Mouse (Mus musculus) midbrain, embryonic 14.5 days (tissue): ENCODE measurements at regions not wholly inside any gene's neighbourhood (a gene's known extent, or its start where the extent isn't known, plus 50 kb on each side); places are given as distances from the start of the nearest gene placed in this dataset.
A peak's percentile ranks its signal among the peaks of the same experiment; 100 is the strongest.
"Not testable (repeated sequence)": the region's sequence is repeated elsewhere in the genome, so short reads cannot be mapped to it uniquely, and the experiment has no call there.

ENCODE experiments used
- ATAC-seq: fragments of 200-750 bp; cut with Nextera tagmentation; 2 replicates; pipeline ENCODE4 v1.8.0; 2017; ENCODE audit warnings: moderate number of reproducible peaks, moderate library complexity; ENCODE audit not compliant: low FRiP score, low TSS enrichment
- DNase-seq: peaks from one replicate; pipeline ENCODE4 v3.0.0-alpha.2; 2015
- H3K27ac ChIP-seq: fragments of 300-500 bp; sonication (generic); replicated peaks from 2 replicates; pipeline ENCODE4 v1.5.1; 2014; ENCODE audit warnings: mild to moderate bottlenecking, low read depth, low read length, moderate library complexity
- H3K27me3 ChIP-seq: fragments of 300-500 bp; sonication (generic); 2 replicates; pipeline ENCODE4 v1.6.1; 2014; ENCODE audit warnings: low read length, control low read depth, mixed read lengths; ENCODE audit not compliant: control insufficient read depth, insufficient read depth
- H3K36me3 ChIP-seq: fragments of 300-500 bp; sonication (generic); 2 replicates; pipeline ENCODE4 v1.6.1; 2014; ENCODE audit warnings: low read length, control low read depth; ENCODE audit not compliant: control insufficient read depth, insufficient read depth
- H3K4me1 ChIP-seq: fragments of 300-500 bp; sonication (generic); 2 replicates; pipeline ENCODE4 v1.6.1; 2014; ENCODE audit warnings: mild to moderate bottlenecking, antibody characterized with exemption, low read length, control low read depth; ENCODE audit not compliant: control insufficient read depth, insufficient read depth
- H3K4me2 ChIP-seq: fragments of 300-500 bp; sonication (generic); 2 replicates; pipeline ENCODE4 v1.6.1; 2014; ENCODE audit warnings: mild to moderate bottlenecking, low read length, moderate library complexity
- H3K4me3 ChIP-seq: fragments of 300-500 bp; sonication (generic); replicated peaks from 2 replicates; pipeline ENCODE4 v1.5.1; 2014; ENCODE audit warnings: low read depth, low read length
- H3K9ac ChIP-seq: fragments of 300-500 bp; sonication (generic); replicated peaks from 2 replicates; pipeline ENCODE4 v1.6.1; 2014; ENCODE audit warnings: mild to moderate bottlenecking, low read length, moderate library complexity
- H3K9me3 ChIP-seq: fragments of 300-500 bp; sonication (generic); 2 replicates; pipeline ENCODE4 v1.6.1; 2016; ENCODE audit warnings: low read length, control low read depth, mixed read lengths; ENCODE audit not compliant: control insufficient read depth
- WGBS: fragments of 180-500 bp; shearing (Covaris S2); extraction: QIAGEN DNeasy Blood & Tissue Kit; methylation state at CpG from one replicate; pipeline ENCODE4 v1.1.7; 2014; 5-methylcytosine and 5-hydroxymethylcytosine counted together

- H3K27me3 ChIP-seq = no peaks in the 10 kb centered on the region
- H3K9ac ChIP-seq = no peak overlapping the region
- no peak overlapping the region for H3K4me3 ChIP-seq
- DNase-seq (peak; percentile 23), ATAC-seq (no peak)
- no peaks in the 10 kb centered on the region for H3K9me3 ChIP-seq
- H3K4me2 ChIP-seq = no peak overlapping the region
- no peaks in the 10 kb centered on the region for H3K36me3 ChIP-seq
- no peaks in the 10 kb centered on the region for H3K4me1 ChIP-seq
- no peak overlapping the region for H3K27ac ChIP-seq
- WGBS = 71% methylated on average over 3 of the region's 3 CpGs
Measured at GRCm38 (mm10) chr3:78581100-78581499, 705.2 kb downstream of the Rapgef2 start.

GRCm38 (mm10) chr3:78575667-78576464 lies 710.5 kb downstream of the Rapgef2 start:
- ATAC-seq (no peak), DNase-seq (peak; percentile 25)
- H3K4me2 ChIP-seq = no peak overlapping the region
- no peaks in the 10 kb centered on the region for H3K27me3 ChIP-seq
- no peaks in the 10 kb centered on the region for H3K36me3 ChIP-seq
- 0 out of 2 replicates have a peak overlapping the region, but pooled peaks have one; percentile 26 for H3K27ac ChIP-seq
- 0 out of 2 replicates have a peak, but pooled peaks cover 2% of the 10 kb centered on the region for H3K4me1 ChIP-seq
- 30% methylated on average over 2 of the region's 2 CpGs for WGBS
- H3K9me3 ChIP-seq = no peaks in the 10 kb centered on the region
- H3K9ac ChIP-seq = no peak overlapping the region
- H3K4me3 ChIP-seq = no peak overlapping the region

GRCm38 (mm10) chr3:78574807-78575206 lies 711.5 kb downstream of the Rapgef2 start:
- Histone ChIP-seq H3K9me3 (no peaks in the 10 kb centered on the region), H3K36me3 (no peaks in the 10 kb centered on the region), H3K27me3 (no peaks in the 10 kb centered on the region), H3K4me1 (0 out of 2 replicates have a peak, but pooled peaks cover 2% of the 10 kb centered on the region), H3K4me3 (no peak overlapping the region), H3K4me2 (no peak overlapping the region), H3K27ac (no peak overlapping the region), H3K9ac (no peak overlapping the region)
- no peak for ATAC-seq
- WGBS = 64% methylated on average over 3 of the region's 3 CpGs
- no peak for DNase-seq

- H3K9ac ChIP-seq = no peak overlapping the region
- H3K4me3 ChIP-seq = no peak overlapping the region
- H3K4me2 ChIP-seq = no peak overlapping the region
- peak; percentile 34; the same call in 1 of the 2 replicates for ATAC-seq
- H3K27me3 ChIP-seq = no peaks in the 10 kb centered on the region
- no peak overlapping the region for H3K27ac ChIP-seq
- no peaks in the 10 kb centered on the region for H3K9me3 ChIP-seq
- no peaks in the 10 kb centered on the region for H3K36me3 ChIP-seq
- H3K4me1 ChIP-seq = 0 out of 2 replicates have a peak, but pooled peaks cover 2% of the 10 kb centered on the region
- DNase-seq = no peak
- WGBS = 90% methylated on average over 6 of the region's 6 CpGs
Measured at GRCm38 (mm10) chr3:78573299-78573698, 713.0 kb downstream of the Rapgef2 start.

GRCm38 (mm10) chr3:78564926-78565325 lies 721.4 kb downstream of the Rapgef2 start:
- not testable (repeated sequence) for H3K27me3 ChIP-seq, H3K4me3 ChIP-seq, H3K4me1 ChIP-seq, ATAC-seq, DNase-seq, H3K4me2 ChIP-seq, H3K9ac ChIP-seq, H3K27ac ChIP-seq, H3K9me3 ChIP-seq, H3K36me3 ChIP-seq
